Mouse (Mus musculus): ENCODE measurements at regions not wholly inside any gene's neighbourhood (a gene's known extent, or its start where the extent isn't known, plus 50 kb on each side); places are given as distances from the start of the nearest gene placed in this dataset.

DNA sequence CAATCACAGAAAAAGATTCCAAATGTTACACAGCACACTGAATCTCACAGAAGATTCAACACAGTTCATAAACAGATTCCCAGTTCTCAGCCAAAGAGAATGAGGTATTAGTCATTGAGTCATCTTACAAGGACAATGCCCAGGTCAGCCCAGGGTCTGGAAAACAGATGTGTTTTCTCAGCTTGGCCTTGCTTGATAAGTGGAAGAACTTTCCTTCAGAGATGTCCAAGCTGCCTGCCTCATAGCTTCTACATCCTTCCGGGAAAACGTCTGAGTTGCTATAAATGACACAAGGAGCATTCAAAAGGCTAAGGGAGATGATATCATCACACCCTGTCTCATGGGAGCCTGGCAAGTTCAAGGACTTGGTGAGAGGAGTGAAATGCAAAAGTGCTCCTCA, 139.9 kb upstream of the Pdzrn3 start:
- H3K4me1 ChIP-seq = no peaks in the 10 kb centered on the region
- H3K4me3 ChIP-seq (replicated peaks) = no peak overlapping the region
- H3K36me3 ChIP-seq (replicated peaks; ENCODE audit: low read length) = no peaks in the 10 kb centered on the region
- H3K9me3 ChIP-seq = peaks cover 19% of the 10 kb centered on the region
- H3K27me3 ChIP-seq (replicated peaks) = no peaks in the 10 kb centered on the region
- TF ChIP-seq FLI1 (IDR thresholded peaks at IDR 0.05; ENCODE audit: low read length) (no peak), GATA1 (IDR thresholded peaks at IDR 0.05; ENCODE audit: borderline replicate concordance, low read length) (no peak)

DNA sequence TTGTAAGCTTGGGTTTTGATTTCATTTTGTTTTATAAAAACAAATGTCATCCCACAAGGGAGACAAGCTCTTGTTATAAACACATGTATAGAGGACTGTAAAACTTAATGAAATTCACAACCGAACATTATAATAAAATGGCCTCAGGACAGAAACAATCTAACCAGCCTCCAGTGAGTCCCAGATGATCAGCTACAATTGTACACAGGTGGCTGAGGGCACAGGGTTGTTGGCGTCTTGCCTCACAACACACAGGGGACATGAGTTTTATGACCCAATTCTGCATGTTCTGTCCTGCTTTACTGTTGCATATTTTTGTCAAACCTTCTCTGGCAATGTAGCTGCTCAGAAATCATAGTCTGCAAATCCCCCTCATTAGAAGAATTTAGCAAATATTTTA, 136.0 kb upstream of the Pdzrn3 start:
- H3K27me3 ChIP-seq (replicated peaks) = no peaks in the 10 kb centered on the region
- H3K36me3 ChIP-seq (replicated peaks; ENCODE audit: low read length) = no peaks in the 10 kb centered on the region
- H3K4me1 ChIP-seq = no peaks in the 10 kb centered on the region
- no peak overlapping the region for H3K4me3 ChIP-seq (replicated peaks)
- H3K9me3 ChIP-seq = peaks cover 5% of the 10 kb centered on the region; the same call in 1 of the 2 replicates
- TF ChIP-seq FLI1 (IDR thresholded peaks at IDR 0.05; ENCODE audit: low read length) (no peak), GATA1 (IDR thresholded peaks at IDR 0.05; ENCODE audit: borderline replicate concordance, low read length) (no peak)

- no peak for TF ChIP-seq GATA1 (IDR thresholded peaks at IDR 0.05; ENCODE audit: borderline replicate concordance, low read length)
- no peak for TF ChIP-seq FLI1 (IDR thresholded peaks at IDR 0.05; ENCODE audit: low read length)
- H3K4me1 ChIP-seq = no peaks in the 10 kb centered on the region
- no peaks in the 10 kb centered on the region for H3K9me3 ChIP-seq
- H3K27me3 ChIP-seq (replicated peaks) = no peaks in the 10 kb centered on the region
- no peak overlapping the region for H3K4me3 ChIP-seq (replicated peaks)
- no peaks in the 10 kb centered on the region for H3K36me3 ChIP-seq (replicated peaks; ENCODE audit: low read length)
Observed at GRCm38 (mm10) chr6:101502149-101502548, 124.5 kb upstream of the Pdzrn3 start.

DNA sequence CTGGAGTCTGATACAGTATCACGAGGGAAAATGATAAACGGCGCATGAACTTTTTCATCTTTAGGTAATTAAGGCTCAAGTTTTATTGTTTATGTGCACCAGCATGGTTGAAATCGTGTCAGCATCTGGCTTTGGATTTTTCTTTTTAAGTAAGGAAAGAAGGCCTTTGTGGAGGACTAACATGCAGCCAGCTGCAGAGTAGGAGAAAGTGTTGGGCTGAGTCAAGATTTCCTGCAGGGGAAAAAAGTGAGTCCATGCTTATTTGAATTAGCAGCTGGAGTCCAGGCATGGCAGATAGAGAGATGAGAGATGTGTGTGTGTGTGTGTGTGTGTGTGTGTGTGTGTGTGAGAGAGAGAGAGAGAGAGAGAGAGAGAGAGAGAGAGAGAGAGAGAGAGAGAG, 124.0 kb upstream of the Pdzrn3 start:
- no peaks in the 10 kb centered on the region for H3K4me1 ChIP-seq
- H3K27me3 ChIP-seq (replicated peaks) = no peaks in the 10 kb centered on the region
- TF ChIP-seq FLI1 (IDR thresholded peaks at IDR 0.05; ENCODE audit: low read length) = no peak
- no peak overlapping the region for H3K4me3 ChIP-seq (replicated peaks)
- H3K36me3 ChIP-seq (replicated peaks; ENCODE audit: low read length) = no peaks in the 10 kb centered on the region
- no peaks in the 10 kb centered on the region for H3K9me3 ChIP-seq

DNA sequence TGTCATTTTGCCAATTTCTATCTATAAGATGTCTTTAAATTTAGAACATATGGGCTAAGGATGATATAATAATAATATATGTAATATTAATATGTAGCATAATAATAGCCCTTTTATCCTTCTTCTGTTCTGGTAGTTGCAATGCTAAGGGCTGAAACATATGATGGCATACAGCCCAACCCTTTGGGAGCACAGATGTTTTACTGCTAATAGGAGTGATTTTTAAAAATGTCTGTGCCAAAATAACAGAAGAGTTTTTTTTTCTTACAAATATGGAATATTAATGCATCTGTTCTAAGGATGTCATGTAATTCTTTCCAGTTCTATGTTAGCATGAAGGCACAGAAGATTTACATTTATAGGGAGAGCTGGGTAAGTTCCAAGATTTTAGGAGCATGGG, 122.5 kb upstream of the Pdzrn3 start:
- no peaks in the 10 kb centered on the region for H3K36me3 ChIP-seq (replicated peaks; ENCODE audit: low read length)
- no peak overlapping the region for H3K4me3 ChIP-seq (replicated peaks)
- H3K4me1 ChIP-seq = no peaks in the 10 kb centered on the region
- TF ChIP-seq FLI1 (IDR thresholded peaks at IDR 0.05; ENCODE audit: low read length) (no peak), GATA1 (IDR thresholded peaks at IDR 0.05; ENCODE audit: borderline replicate concordance, low read length) (no peak)
- no peaks in the 10 kb centered on the region for H3K9me3 ChIP-seq
- H3K27me3 ChIP-seq (replicated peaks) = no peaks in the 10 kb centered on the region

DNA sequence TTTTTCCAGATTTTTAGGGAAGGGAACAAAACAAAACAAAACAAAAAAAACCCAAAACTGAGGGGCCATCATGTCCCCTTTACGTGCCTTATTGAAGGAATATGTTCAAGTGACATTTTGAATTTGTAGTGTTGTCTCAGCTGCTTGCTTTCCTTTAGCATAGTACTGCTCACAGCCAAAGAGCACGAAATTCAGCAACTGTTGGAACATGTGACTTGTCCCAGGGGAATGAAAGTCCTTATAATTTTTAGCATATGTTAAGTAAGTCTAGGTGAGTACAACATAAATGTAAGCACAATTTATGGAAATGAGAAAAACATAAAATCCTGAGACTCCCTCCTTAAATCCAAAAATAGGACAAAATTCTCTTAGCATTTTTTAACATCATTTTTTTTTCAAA, 110.8 kb upstream of the Pdzrn3 start:
- Histone ChIP-seq H3K4me3 (replicated peaks) (no peak overlapping the region), H3K9me3 (peaks cover 4% of the 10 kb centered on the region), H3K36me3 (replicated peaks; ENCODE audit: low read length) (no peaks in the 10 kb centered on the region), H3K27me3 (replicated peaks) (no peaks in the 10 kb centered on the region), H3K4me1 (no peaks in the 10 kb centered on the region)
- TF ChIP-seq GATA1 (IDR thresholded peaks at IDR 0.05; ENCODE audit: borderline replicate concordance, low read length) (no peak), FLI1 (IDR thresholded peaks at IDR 0.05; ENCODE audit: low read length) (no peak)

DNA sequence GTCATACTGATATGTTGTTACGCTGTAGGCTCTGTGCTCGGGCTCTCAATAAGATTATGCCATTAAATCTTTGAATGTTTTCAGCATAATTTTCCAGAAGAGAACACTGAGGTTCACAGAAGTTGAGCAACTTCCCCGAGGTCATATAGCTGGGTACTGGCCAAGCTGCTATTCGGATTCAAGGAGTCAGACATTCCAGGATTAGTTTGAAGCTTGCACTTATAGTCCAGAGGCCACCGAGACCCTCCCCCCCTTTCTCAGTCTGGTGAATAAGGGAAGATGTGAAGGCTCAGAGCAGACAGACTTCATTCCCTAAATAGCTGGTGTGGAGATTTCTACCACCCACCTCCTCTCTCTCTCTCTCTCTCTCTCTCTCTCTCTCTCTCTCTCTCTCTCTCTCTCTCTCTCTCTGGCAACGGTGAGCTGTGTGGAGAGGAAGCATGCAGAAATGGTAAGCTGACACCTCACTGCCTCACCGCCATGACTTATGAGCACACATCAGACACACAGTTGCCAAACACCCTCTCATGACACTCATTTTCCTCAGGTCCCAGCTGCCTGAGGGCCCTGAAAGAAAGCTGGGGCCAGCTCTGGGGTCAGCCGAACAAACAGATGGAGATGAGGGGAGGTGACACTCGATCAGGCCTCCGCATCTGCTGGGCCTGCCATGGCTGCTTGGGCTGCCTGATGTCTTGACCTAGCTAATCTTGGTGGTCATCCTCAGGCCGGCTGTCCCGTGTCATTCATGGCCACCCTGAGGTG, 107.0 kb upstream of the Pdzrn3 start:
- TF ChIP-seq GATA1 (IDR thresholded peaks at IDR 0.05; ENCODE audit: borderline replicate concordance, low read length) = no peak
- no peak for TF ChIP-seq FLI1 (IDR thresholded peaks at IDR 0.05; ENCODE audit: low read length)
- Histone ChIP-seq H3K36me3 (replicated peaks; ENCODE audit: low read length) (no peaks in the 10 kb centered on the region), H3K4me3 (replicated peaks) (no peak overlapping the region), H3K27me3 (replicated peaks) (no peaks in the 10 kb centered on the region), H3K9me3 (peaks cover 4% of the 10 kb centered on the region), H3K4me1 (no peaks in the 10 kb centered on the region)

DNA sequence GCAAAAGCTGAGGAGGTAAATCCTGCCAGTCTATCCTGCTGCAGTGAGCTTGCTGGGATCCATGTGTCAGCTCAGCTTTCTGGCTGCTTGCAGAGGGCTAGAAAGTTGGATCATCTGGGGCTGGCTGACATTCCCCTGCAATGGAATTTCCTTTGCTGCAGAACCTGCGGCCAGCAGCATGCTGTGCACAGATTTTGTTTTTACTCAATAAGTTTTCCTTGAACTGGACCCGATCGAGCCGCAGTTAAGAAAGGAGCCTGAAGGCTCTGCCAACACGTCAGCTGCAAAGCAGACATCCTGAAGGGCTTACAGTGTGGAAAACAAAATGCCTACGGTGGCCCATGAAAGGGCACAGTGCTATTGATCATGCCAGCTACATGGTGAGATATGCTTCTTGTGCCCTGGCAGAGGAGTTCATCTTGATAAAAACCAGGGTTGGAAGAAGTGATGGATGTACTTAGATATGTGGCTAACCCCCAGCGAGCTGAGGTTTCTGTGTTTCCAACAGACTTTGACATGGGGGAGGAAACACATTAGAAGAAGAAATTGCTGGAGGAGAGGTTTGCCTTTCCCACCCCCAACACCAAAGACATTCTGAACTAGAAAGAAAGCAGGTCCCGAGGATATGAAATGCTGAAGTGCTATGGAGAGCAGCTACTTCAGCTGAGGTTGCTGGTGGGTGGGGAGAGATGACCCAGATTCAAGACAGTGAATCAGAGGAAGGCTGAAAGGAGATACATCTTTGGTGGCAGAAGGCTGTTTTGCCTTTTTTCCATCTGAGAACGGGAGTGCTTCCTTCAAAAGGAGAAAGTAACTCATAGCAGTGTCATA, 105.2 kb upstream of the Pdzrn3 start:
- no peak for TF ChIP-seq FLI1 (IDR thresholded peaks at IDR 0.05; ENCODE audit: low read length)
- no peak for TF ChIP-seq GATA1 (IDR thresholded peaks at IDR 0.05; ENCODE audit: borderline replicate concordance, low read length)
- Histone ChIP-seq H3K9me3 (peaks cover 4% of the 10 kb centered on the region), H3K4me3 (replicated peaks) (no peak overlapping the region), H3K27me3 (replicated peaks) (no peaks in the 10 kb centered on the region), H3K4me1 (no peaks in the 10 kb centered on the region), H3K36me3 (replicated peaks; ENCODE audit: low read length) (no peaks in the 10 kb centered on the region)

DNA sequence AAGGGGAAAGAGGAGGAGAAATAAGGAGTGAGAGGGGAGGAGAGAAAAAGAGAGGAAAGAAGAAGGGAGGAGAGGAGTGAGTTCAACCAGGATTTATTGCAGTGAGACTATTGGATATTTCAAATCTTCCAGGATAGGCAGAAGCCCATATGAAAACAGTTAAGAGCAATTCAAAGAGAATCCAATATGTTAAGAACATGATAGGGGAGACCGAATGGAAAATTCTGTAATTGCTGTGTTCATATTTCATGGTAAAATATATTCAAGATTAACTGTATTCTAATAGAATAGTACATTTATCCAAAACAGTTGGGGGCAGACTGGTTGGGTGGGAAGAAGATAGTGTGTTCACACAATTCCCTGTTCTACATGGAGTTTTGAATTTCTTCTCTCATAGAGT, 96.3 kb upstream of the Pdzrn3 start:
- Histone ChIP-seq H3K36me3 (replicated peaks; ENCODE audit: low read length) (no peaks in the 10 kb centered on the region), H3K4me3 (replicated peaks) (no peak overlapping the region), H3K4me1 (no peaks in the 10 kb centered on the region), H3K9me3 (peaks cover 14% of the 10 kb centered on the region), H3K27me3 (replicated peaks) (no peaks in the 10 kb centered on the region)
- TF ChIP-seq FLI1 (IDR thresholded peaks at IDR 0.05; ENCODE audit: low read length) (no peak), GATA1 (IDR thresholded peaks at IDR 0.05; ENCODE audit: borderline replicate concordance, low read length) (no peak)

DNA sequence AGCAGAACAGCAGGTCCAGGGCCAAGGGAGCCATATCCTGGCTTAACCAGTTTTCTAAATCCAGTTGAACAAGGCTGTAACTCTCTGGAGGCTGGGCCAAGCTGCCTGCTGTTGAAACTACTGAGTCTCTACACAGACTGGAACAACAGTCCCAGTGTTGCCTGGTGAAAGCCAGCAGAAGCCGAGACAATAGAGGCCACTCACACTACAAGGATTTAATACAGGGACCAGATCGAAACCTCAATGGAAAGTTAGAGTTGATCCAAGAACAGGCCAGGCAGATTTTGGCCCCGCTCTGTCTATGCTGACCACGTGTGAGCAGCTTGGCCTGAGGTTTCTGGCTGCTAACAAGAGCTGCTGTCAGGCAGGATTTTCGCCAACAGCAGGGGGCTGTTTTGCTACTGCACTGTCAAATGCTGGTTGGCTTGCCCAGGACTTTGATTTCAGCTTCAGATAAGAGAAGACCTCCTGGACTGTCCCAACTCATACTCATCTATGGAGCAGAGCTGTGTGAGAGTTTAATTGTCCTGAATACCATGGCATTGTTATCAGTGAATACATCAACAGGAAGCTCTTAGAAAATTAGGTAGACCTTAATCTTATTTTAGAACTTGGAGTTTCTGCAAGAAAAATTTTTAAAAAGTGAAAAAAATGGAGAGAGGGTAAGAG, 95.7 kb upstream of the Pdzrn3 start:
- peaks cover 14% of the 10 kb centered on the region for H3K9me3 ChIP-seq
- H3K36me3 ChIP-seq (replicated peaks; ENCODE audit: low read length) = no peaks in the 10 kb centered on the region
- H3K4me1 ChIP-seq = no peaks in the 10 kb centered on the region
- H3K4me3 ChIP-seq (replicated peaks) = no peak overlapping the region
- no peaks in the 10 kb centered on the region for H3K27me3 ChIP-seq (replicated peaks)
- TF ChIP-seq FLI1 (IDR thresholded peaks at IDR 0.05; ENCODE audit: low read length) (no peak), GATA1 (IDR thresholded peaks at IDR 0.05; ENCODE audit: borderline replicate concordance, low read length) (no peak)

All from megakaryocyte, embryonic 14.5 days (primary cell).